Mouse (Mus musculus) liver, embryonic 14.5 days (tissue): ENCODE measurements around the gene Sele.

ENCODE experiments used
- CTCF ChIP-seq: IDR thresholded peaks from 2 replicates; pipeline ENCODE4 v1.5.1; 2016; ENCODE audit warnings: antibody characterized with exemption, low read depth, control low read depth
- EP300 ChIP-seq: IDR thresholded peaks from 2 replicates; pipeline ENCODE4 v1.6.1; 2016; ENCODE audit warnings: antibody characterized with exemption, low read depth

- TF ChIP-seq CTCF (no peak), EP300 (no peak)
Measured at GRCm38 (mm10) chr1:164047934-164048333, at the start of gene Sele.
